Mouse (Mus musculus) E14TG2a.4 (cell line): ENCODE data around the gene Eif3b.
A peak's percentile ranks its signal among the peaks of the same experiment; 100 is the strongest.

Source experiments
- H3K27me3 ChIP-seq: 2 replicates; pipeline ENCODE4 v1.6.1; 2014; ENCODE audit warnings: low read length, control low read depth; ENCODE audit not compliant: insufficient read depth
- H3K36me3 ChIP-seq: 2 replicates; pipeline ENCODE4 v1.6.1; 2014; ENCODE audit warnings: low read length, control low read depth; ENCODE audit not compliant: insufficient read depth
- H3K4me1 ChIP-seq: replicated peaks from 2 replicates; pipeline ENCODE4 v1.6.1; 2014; ENCODE audit warnings: low read depth, low read length, control low read depth
- H3K4me3 ChIP-seq: replicated peaks from 2 replicates; pipeline ENCODE4 v1.5.1; 2014; ENCODE audit warnings: mild to moderate bottlenecking, low read length
- H3K9me3 ChIP-seq: 2 replicates; pipeline ENCODE4 v1.6.1; 2014; ENCODE audit warnings: low read length, control low read depth
- CTCF ChIP-seq: conservative IDR thresholded peaks from 2 replicates; pipeline ENCODE4 v1.5.1; 2014; ENCODE audit warnings: low read length
- NANOG ChIP-seq: IDR thresholded peaks from 2 replicates; pipeline ENCODE4 v1.6.1; 2014; ENCODE audit warnings: borderline replicate concordance, low read length, mixed read lengths
- POU5F1 ChIP-seq: IDR thresholded peaks from 2 replicates; pipeline ENCODE4 v1.6.1; 2014; ENCODE audit warnings: low read length, borderline replicate concordance

Gene Eif3b

GRCm38 (mm10) chr5:140378121-140378853 lies 40.8 kb upstream of the Eif3b start:
- no peaks in the 10 kb centered on the region for H3K27me3 ChIP-seq
- H3K4me3 ChIP-seq, result no peak overlapping the region
- TF ChIP-seq NANOG, result no peak
- TF ChIP-seq CTCF, result no peak
- no peak for TF ChIP-seq POU5F1
- H3K4me1 ChIP-seq, result peaks cover 31% of the 10 kb centered on the region
- H3K9me3 ChIP-seq, result no peaks in the 10 kb centered on the region
- peaks cover 4% of the 10 kb centered on the region; the same call in 1 of the 2 replicates for H3K36me3 ChIP-seq

- H3K4me3 ChIP-seq, result no peak overlapping the region
- peaks cover 30% of the 10 kb centered on the region for H3K4me1 ChIP-seq
- H3K27me3 ChIP-seq, result no peaks in the 10 kb centered on the region
- no peaks in the 10 kb centered on the region for H3K9me3 ChIP-seq
- TF ChIP-seq NANOG (no peak), POU5F1 (no peak), CTCF (no peak)
- peaks cover 4% of the 10 kb centered on the region; the same call in 1 of the 2 replicates for H3K36me3 ChIP-seq
Measured at GRCm38 (mm10) chr5:140379299-140379698, 39.8 kb upstream of the Eif3b start.

GRCm38 (mm10) chr5:140381156-140381555 lies 38.0 kb upstream of the Eif3b start:
- Histone ChIP-seq H3K4me3 (no peak overlapping the region), H3K36me3 (peaks cover 4% of the 10 kb centered on the region; the same call in 1 of the 2 replicates), H3K9me3 (no peaks in the 10 kb centered on the region), H3K27me3 (no peaks in the 10 kb centered on the region), H3K4me1 (peaks cover 21% of the 10 kb centered on the region)
- TF ChIP-seq CTCF (no peak), NANOG (no peak), POU5F1 (no peak)

GRCm38 (mm10) chr5:140382688-140383087 lies 36.4 kb upstream of the Eif3b start:
- H3K36me3 ChIP-seq, result peaks cover 4% of the 10 kb centered on the region; the same call in 1 of the 2 replicates
- peaks cover 29% of the 10 kb centered on the region for H3K4me1 ChIP-seq
- no peaks in the 10 kb centered on the region for H3K9me3 ChIP-seq
- peaks cover 2% of the 10 kb centered on the region; the same call in 1 of the 2 replicates for H3K27me3 ChIP-seq
- no peak overlapping the region for H3K4me3 ChIP-seq
- TF ChIP-seq NANOG (no peak), POU5F1 (no peak), CTCF (no peak)

GRCm38 (mm10) chr5:140383559-140383958 lies 35.6 kb upstream of the Eif3b start:
- Histone ChIP-seq H3K4me3 (no peak overlapping the region), H3K9me3 (no peaks in the 10 kb centered on the region), H3K36me3 (peaks cover 4% of the 10 kb centered on the region; the same call in 1 of the 2 replicates), H3K4me1 (peaks cover 37% of the 10 kb centered on the region), H3K27me3 (peaks cover 5% of the 10 kb centered on the region; the same call in 1 of the 2 replicates)
- TF ChIP-seq NANOG (no peak), POU5F1 (no peak), CTCF (no peak)

GRCm38 (mm10) chr5:140384462-140384861 lies 34.7 kb upstream of the Eif3b start:
- H3K36me3 ChIP-seq, result peaks cover 4% of the 10 kb centered on the region; the same call in 1 of the 2 replicates
- H3K27me3 ChIP-seq, result peaks cover 6% of the 10 kb centered on the region
- H3K9me3 ChIP-seq, result no peaks in the 10 kb centered on the region
- H3K4me3 ChIP-seq, result no peak overlapping the region
- no peak for TF ChIP-seq POU5F1
- TF ChIP-seq NANOG, result no peak
- TF ChIP-seq CTCF, result no peak
- peaks cover 36% of the 10 kb centered on the region for H3K4me1 ChIP-seq

- H3K36me3 ChIP-seq, result no peaks in the 10 kb centered on the region
- H3K9me3 ChIP-seq, result no peaks in the 10 kb centered on the region
- no peak for TF ChIP-seq NANOG
- TF ChIP-seq POU5F1, result no peak
- no peak for TF ChIP-seq CTCF
- H3K4me1 ChIP-seq, result peaks cover 36% of the 10 kb centered on the region
- peaks cover 26% of the 10 kb centered on the region for H3K27me3 ChIP-seq
- no peak overlapping the region for H3K4me3 ChIP-seq
Measured at GRCm38 (mm10) chr5:140387236-140387635, 31.9 kb upstream of the Eif3b start.

- Histone ChIP-seq H3K36me3 (no peaks in the 10 kb centered on the region), H3K4me3 (peak overlapping the region; percentile 92), H3K4me1 (peaks cover 36% of the 10 kb centered on the region), H3K9me3 (no peaks in the 10 kb centered on the region), H3K27me3 (peaks cover 26% of the 10 kb centered on the region)
- TF ChIP-seq CTCF (no peak), NANOG (no peak), POU5F1 (no peak)
Measured at GRCm38 (mm10) chr5:140387816-140388510, 31.2 kb upstream of the Eif3b start.
